Mouse (Mus musculus) CD4-positive, CD25-positive, alpha-beta regulatory T cell, adult 4 months (primary cell): Measurements from ENCODE around the gene Gm5800. TPM values are rescaled to one million over a fixed set of nuclear protein-coding genes. Genes with fewer than 3 reads are reported as not detected.
"Not testable (repeated sequence)": the region's sequence is repeated elsewhere in the genome, so short reads cannot be mapped to it uniquely, and the experiment has no call there.

Experiments
- ATAC-seq: one replicate; pipeline ENCODE4 v1.8.0; 2017
- polyA plus RNA-seq, 2 experiments: library from polyadenylated mRNA; unstranded; fragments of 100-300 nt; shearing (Covaris generic); gene quantifications; one replicate each; pipeline ENCODE4 v1.2.1; 2017

Gm5800 gene
- polyA plus RNA-seq = not detected

GRCm38 (mm10) chr14:51717083-51717482 is at the start of gene Gm5800:
Gene Gm5800 (minus strand): TSS chr14:51717183.
- ATAC-seq = no peak

GRCm38 (mm10) chr14:51755944-51756343 is 39.0 kb upstream of the Gm5800 start:
- ATAC-seq = no peak

GRCm38 (mm10) chr14:51740347-51741170 is 23.6 kb upstream of the Gm5800 start:
- ATAC-seq = no peak

GRCm38 (mm10) chr14:51739150-51739993 is 22.4 kb upstream of the Gm5800 start:
- ATAC-seq = no peak

GRCm38 (mm10) chr14:51738411-51739149 is 21.6 kb upstream of the Gm5800 start:
- no peak for ATAC-seq

- ATAC-seq = no peak
Observed at GRCm38 (mm10) chr14:51737967-51738366, 21.0 kb upstream of the Gm5800 start.

GRCm38 (mm10) chr14:51695368-51695767 is 21.6 kb downstream of the Gm5800 start, which contains the start of gene Gm17079:
Gene Gm17079 (minus strand): TSS chr14:51695468.
- not testable (repeated sequence) for ATAC-seq

GRCm38 (mm10) chr14:51677269-51677668 is 39.7 kb downstream of the Gm5800 start:
- no peak for ATAC-seq

Other genes starting within 250 kb of the Gm5800 start
- not detected for gene Gm5622, start 164.4 kb downstream of the Gm5800 start, polyA plus RNA-seq
- not detected for gene Gm17175, start 143.1 kb downstream of the Gm5800 start, polyA plus RNA-seq
- not detected for gene Gm17174, start 125.0 kb downstream of the Gm5800 start, polyA plus RNA-seq
- gene Gm17078, start 105.9 kb downstream of the Gm5800 start, polyA plus RNA-seq = not detected
- not detected for gene Gm4181, start 81.5 kb downstream of the Gm5800 start, polyA plus RNA-seq
- gene Gm17079, start 21.7 kb downstream of the Gm5800 start, polyA plus RNA-seq = not detected
- gene Ang4, start 56.4 kb upstream of the Gm5800 start, polyA plus RNA-seq = not detected
- gene AY358078, start 82.9 kb upstream of the Gm5800 start, polyA plus RNA-seq = not detected
- gene Ear6, start 136.5 kb upstream of the Gm5800 start, polyA plus RNA-seq = not detected
- gene Mettl17, start 167.7 kb upstream of the Gm5800 start, polyA plus RNA-seq = 10 to 100 TPM; 55.1 to 85.6 TPM
- gene Slc39a2, start 175.7 kb upstream of the Gm5800 start, polyA plus RNA-seq = under 1 TPM; 0.39 to 0.71 TPM
- gene Ndrg2, start 197.0 kb upstream of the Gm5800 start, polyA plus RNA-seq = 10 to 100 TPM; 25.0 to 38.1 TPM
- not detected for gene Tppp2, start 201.2 kb upstream of the Gm5800 start, polyA plus RNA-seq
- not detected for gene Rnase13, start 205.6 kb upstream of the Gm5800 start, polyA plus RNA-seq